Mouse (Mus musculus) midbrain, embryonic 11.5 days (tissue): ENCODE results near the gene Rxrb. TPM values are rescaled to one million over a fixed set of nuclear protein-coding genes. Genes with fewer than 3 reads are reported as not detected.

Experiments
- ATAC-seq: fragments of 200-750 bp; cut with Nextera tagmentation; 2 replicates; pipeline ENCODE4 v1.8.0; 2017; ENCODE audit warnings: moderate TSS enrichment, moderate library complexity; ENCODE audit not compliant: low FRiP score
- DNase-seq: peaks from one replicate; pipeline ENCODE4 v3.0.0; 2015; ENCODE audit warnings: low spot score; ENCODE audit errors: missing footprints
- H3K27ac ChIP-seq: fragments of 300-500 bp; sonication (generic); 2 replicates; pipeline ENCODE4 v1.5.1; 2014; ENCODE audit warnings: low read depth, low read length
- H3K27me3 ChIP-seq: fragments of 300-500 bp; sonication (generic); 2 replicates; pipeline ENCODE4 v1.6.1; 2014; ENCODE audit warnings: mild to moderate bottlenecking, low read length, moderate library complexity, mixed read lengths; ENCODE audit not compliant: control insufficient read depth, insufficient read depth
- H3K36me3 ChIP-seq: fragments of 300-500 bp; sonication (generic); 2 replicates; pipeline ENCODE4 v1.6.1; 2014; ENCODE audit warnings: mild to moderate bottlenecking, low read length, moderate library complexity, mixed read lengths; ENCODE audit not compliant: control insufficient read depth, insufficient read depth
- H3K4me1 ChIP-seq: fragments of 300-500 bp; sonication (generic); 2 replicates; pipeline ENCODE4 v1.6.1; 2014; ENCODE audit warnings: low read length; ENCODE audit not compliant: control insufficient read depth, insufficient read depth
- H3K4me2 ChIP-seq: fragments of 300-500 bp; sonication (generic); 2 replicates; pipeline ENCODE4 v1.6.1; 2014; ENCODE audit warnings: mild to moderate bottlenecking, moderate library complexity
- H3K4me3 ChIP-seq: fragments of 300-500 bp; sonication (generic); 2 replicates; pipeline ENCODE4 v1.5.1; 2014; ENCODE audit warnings: low read depth, low read length
- H3K9ac ChIP-seq: fragments of 300-500 bp; sonication (generic); 2 replicates; pipeline ENCODE4 v1.6.1; 2014; ENCODE audit warnings: low read length
- H3K9me3 ChIP-seq: fragments of 300-500 bp; sonication (generic); 2 replicates; pipeline ENCODE4 v1.6.1; 2016; ENCODE audit warnings: low read length; ENCODE audit not compliant: control insufficient read depth
- WGBS: fragments of 180-500 bp; shearing (Covaris S2); extraction: QIAGEN DNeasy Blood & Tissue Kit; methylation state at CpG from one replicate; pipeline ENCODE4 v1.1.7; 2014; 5-methylcytosine and 5-hydroxymethylcytosine counted together
- polyA plus RNA-seq: library from polyadenylated mRNA; unstranded; fragments of >200 nt; fragmentation: Nextera tagmentation; extraction: Ambion mirVana; gene quantifications from 2 replicates; pipeline ENCODE4 v1.2.1, GENCODE M21; 2014

The Rxrb gene
- polyA plus RNA-seq, 1 experiment from 2014 or later: 17.9 TPM

- no peak overlapping the region for H3K4me2 ChIP-seq
- H3K9ac ChIP-seq: no peak overlapping the region
- ATAC-seq (no peak), DNase-seq (no peak)
- no peaks in the 10 kb centered on the region for H3K4me1 ChIP-seq
- H3K9me3 ChIP-seq: no peaks in the 10 kb centered on the region
- H3K36me3 ChIP-seq: no peaks in the 10 kb centered on the region
- 84% methylated on average over 5 of the region's 5 CpGs for WGBS
- H3K27me3 ChIP-seq: peaks cover 7% of the 10 kb centered on the region; the same call in 1 of the 2 replicates
- no peak overlapping the region for H3K27ac ChIP-seq
- no peak overlapping the region for H3K4me3 ChIP-seq
These were observed 40.5 kb downstream of the Rxrb start for GRCm38 (mm10) chr17:34072091-34072490.

- H3K4me1 ChIP-seq: no peaks in the 10 kb centered on the region
- H3K9ac ChIP-seq: no peak overlapping the region
- ATAC-seq: no peak
- H3K27me3 ChIP-seq: peaks cover 10% of the 10 kb centered on the region
- no peaks in the 10 kb centered on the region for H3K36me3 ChIP-seq
- no peak overlapping the region for H3K4me3 ChIP-seq
- no peaks in the 10 kb centered on the region for H3K9me3 ChIP-seq
- no peak overlapping the region for H3K27ac ChIP-seq
- DNase-seq: peak; percentile 94
- WGBS: 49% methylated on average over 7 of the region's 7 CpGs
- H3K4me2 ChIP-seq: no peak overlapping the region
These were observed 43.7 kb downstream of the Rxrb start for GRCm38 (mm10) chr17:34075271-34075670.

DNA sequence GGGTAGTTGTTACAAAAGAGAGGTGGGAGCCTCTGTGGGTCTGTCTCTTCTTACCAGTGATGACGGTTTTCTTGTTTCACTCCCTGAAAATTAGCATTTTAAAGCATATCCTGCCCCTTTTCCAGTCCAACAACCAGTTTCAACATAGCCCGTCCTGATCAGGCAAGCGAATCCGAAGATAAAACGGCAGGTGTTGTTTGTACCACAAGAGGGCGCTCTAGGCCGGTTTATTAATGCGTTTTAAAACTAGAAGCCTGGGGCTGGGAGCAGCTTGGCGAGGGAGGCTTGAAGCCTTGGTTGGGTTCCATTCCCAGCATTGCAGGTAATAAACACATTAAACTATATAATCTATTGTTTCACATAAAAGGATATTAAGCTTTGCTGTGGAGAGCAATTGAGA is 45.9 kb downstream of the Rxrb start:
- H3K9me3 ChIP-seq: no peaks in the 10 kb centered on the region
- H3K4me3 ChIP-seq: no peak overlapping the region
- no peaks in the 10 kb centered on the region for H3K4me1 ChIP-seq
- H3K27ac ChIP-seq: no peak overlapping the region
- ATAC-seq (no peak; the same call in 1 of the 2 replicates), DNase-seq (peak; percentile 99)
- no peaks in the 10 kb centered on the region for H3K36me3 ChIP-seq
- WGBS: 1% methylated on average over 9 of the region's 9 CpGs
- peaks cover 10% of the 10 kb centered on the region for H3K27me3 ChIP-seq
- H3K9ac ChIP-seq: no peak overlapping the region
- no peak overlapping the region for H3K4me2 ChIP-seq

- Histone ChIP-seq H3K36me3 (no peaks in the 10 kb centered on the region), H3K4me1 (no peaks in the 10 kb centered on the region), H3K4me3 (no peak overlapping the region), H3K9ac (no peak overlapping the region), H3K9me3 (no peaks in the 10 kb centered on the region), H3K27ac (no peak overlapping the region), H3K4me2 (no peak overlapping the region), H3K27me3 (peaks cover 10% of the 10 kb centered on the region)
- 69% methylated on average over 4 of the region's 4 CpGs for WGBS
- ATAC-seq (no peak), DNase-seq (no peak)
These were observed 46.5 kb downstream of the Rxrb start for GRCm38 (mm10) chr17:34078148-34078547.

GRCm38 (mm10) chr17:34079002-34079401 is 47.4 kb downstream of the Rxrb start:
- ATAC-seq (no peak), DNase-seq (no peak)
- no peaks in the 10 kb centered on the region for H3K36me3 ChIP-seq
- peaks cover 10% of the 10 kb centered on the region for H3K27me3 ChIP-seq
- no peak overlapping the region for H3K9ac ChIP-seq
- no peak overlapping the region for H3K27ac ChIP-seq
- H3K9me3 ChIP-seq: no peaks in the 10 kb centered on the region
- no peak overlapping the region for H3K4me2 ChIP-seq
- no peak overlapping the region for H3K4me3 ChIP-seq
- 88% methylated on average over 11 of the region's 11 CpGs for WGBS
- no peaks in the 10 kb centered on the region for H3K4me1 ChIP-seq

- H3K9ac ChIP-seq: no peak overlapping the region
- no peaks in the 10 kb centered on the region for H3K4me1 ChIP-seq
- H3K4me3 ChIP-seq: no peak overlapping the region
- WGBS: 15% methylated on average over 5 of the region's 5 CpGs
- H3K4me2 ChIP-seq: no peak overlapping the region
- H3K9me3 ChIP-seq: no peaks in the 10 kb centered on the region
- H3K27ac ChIP-seq: no peak overlapping the region
- ATAC-seq: peak; percentile 80
- DNase-seq: no peak
- H3K27me3 ChIP-seq: peaks cover 10% of the 10 kb centered on the region
- H3K36me3 ChIP-seq: no peaks in the 10 kb centered on the region
These were observed 48.0 kb downstream of the Rxrb start for GRCm38 (mm10) chr17:34079621-34080020.

DNA sequence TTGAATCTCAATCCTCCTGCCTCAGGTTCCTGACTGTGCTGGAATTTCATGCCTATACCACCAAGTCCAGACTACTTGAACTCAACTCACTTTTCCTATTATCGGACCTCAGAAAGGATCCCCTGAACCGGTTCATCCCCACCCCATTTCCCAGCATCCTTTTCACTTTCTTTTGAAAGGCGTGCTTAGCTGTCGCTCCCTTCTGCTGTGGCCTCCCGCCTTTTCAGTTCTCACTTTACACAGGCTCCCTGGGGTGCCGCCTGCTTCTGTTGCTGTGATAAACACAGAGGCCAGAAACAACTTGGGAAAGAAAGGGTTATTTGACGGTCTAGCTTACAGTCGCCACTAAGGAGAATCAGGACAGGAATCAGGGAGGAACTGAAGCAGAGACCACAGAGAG is 51.5 kb downstream of the Rxrb start:
- Histone ChIP-seq H3K36me3 (no peaks in the 10 kb centered on the region), H3K4me3 (no peak overlapping the region), H3K4me1 (no peaks in the 10 kb centered on the region), H3K9me3 (no peaks in the 10 kb centered on the region), H3K9ac (peak overlapping the region; percentile 1; the same call in 1 of the 2 replicates), H3K4me2 (no peak overlapping the region), H3K27me3 (no peaks in the 10 kb centered on the region), H3K27ac (no peak overlapping the region)
- ATAC-seq (no peak), DNase-seq (no peak)
- 3% methylated on average over 8 of the region's 8 CpGs for WGBS

DNA sequence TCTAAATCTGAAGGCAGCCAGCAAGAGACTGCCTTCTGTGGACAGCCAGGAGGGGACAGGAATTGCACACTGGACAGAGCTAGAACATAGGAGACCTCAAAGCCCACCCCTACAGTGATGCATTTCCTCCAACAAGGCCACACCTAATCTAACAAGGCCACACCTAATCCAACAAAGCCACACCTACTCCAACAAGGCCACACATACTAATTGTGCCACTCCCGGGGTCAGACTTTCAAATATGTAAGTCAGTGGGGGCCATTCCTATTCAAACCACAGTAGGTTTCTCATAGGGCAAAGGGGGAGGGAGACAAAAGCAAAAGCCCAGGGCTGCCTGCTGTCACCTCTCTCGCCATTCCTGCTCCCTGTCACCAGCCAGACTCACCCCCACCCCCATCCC is 55.8 kb downstream of the Rxrb start:
- WGBS: 40% methylated on average over 2 of the region's 2 CpGs
- Histone ChIP-seq H3K27ac (no peak overlapping the region), H3K4me3 (no peak overlapping the region), H3K36me3 (no peaks in the 10 kb centered on the region), H3K27me3 (no peaks in the 10 kb centered on the region), H3K9ac (no peak overlapping the region), H3K4me1 (no peaks in the 10 kb centered on the region), H3K9me3 (no peaks in the 10 kb centered on the region), H3K4me2 (no peak overlapping the region)
- ATAC-seq (no peak), DNase-seq (no peak)
